Mouse (Mus musculus) natural killer cell, adult 2 months (primary cell): ENCODE measurements around the gene Dchs2.

ENCODE experiments used
- DNase-seq, 2 experiments: peaks; one replicate each; pipeline ENCODE4 v3.0.0; 2022; ENCODE audit warnings: low spot score in 2 of 2

Gene Dchs2

GRCm38 (mm10) chr3:83251899-83252298 is 124.2 kb downstream of the Dchs2 start:
- DNase-seq, result no peak

GRCm38 (mm10) chr3:83259421-83259820 is 131.7 kb downstream of the Dchs2 start:
- DNase-seq, result no peak

DNA sequence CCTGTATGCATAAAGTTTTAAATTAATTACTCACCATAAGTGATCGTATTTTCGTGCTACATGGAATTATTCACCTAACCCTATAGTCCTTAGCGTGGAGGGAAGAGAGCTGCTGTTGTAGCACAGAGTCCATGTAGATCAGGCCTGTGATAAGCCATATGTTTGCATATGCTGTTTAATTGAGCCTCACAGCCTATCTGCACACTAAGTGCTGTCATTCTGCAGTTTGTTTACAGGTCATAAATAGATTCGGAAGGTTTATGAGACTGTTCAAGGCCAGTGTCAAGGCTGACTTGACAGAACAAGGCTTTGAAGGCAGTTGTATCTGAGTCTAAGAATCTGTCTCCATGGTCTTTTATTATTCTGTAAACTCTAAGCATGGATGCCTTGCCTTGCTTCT is 138.3 kb downstream of the Dchs2 start:
- no peak for DNase-seq

GRCm38 (mm10) chr3:83270228-83270627 is 142.5 kb downstream of the Dchs2 start:
- no peak for DNase-seq

DNA sequence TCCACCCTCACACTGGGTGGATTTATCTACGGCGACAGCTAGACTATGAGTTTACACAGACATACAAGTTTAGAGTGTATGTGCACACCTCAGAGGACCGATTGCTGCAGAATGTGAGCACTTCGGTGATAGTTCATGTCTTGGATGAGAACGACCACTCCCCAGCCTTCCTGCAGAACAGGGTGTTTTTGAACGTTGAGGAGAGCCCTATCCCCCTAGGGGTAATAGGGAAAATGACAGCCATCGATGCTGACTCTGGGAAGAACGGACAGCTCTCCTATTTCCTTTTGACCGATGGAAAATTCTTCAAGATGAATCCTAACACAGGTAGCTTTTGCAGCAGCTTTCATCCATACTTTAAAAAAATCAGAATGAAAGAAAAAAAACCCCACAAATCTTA is 143.2 kb downstream of the Dchs2 start:
- DNase-seq, result no peak

DNA sequence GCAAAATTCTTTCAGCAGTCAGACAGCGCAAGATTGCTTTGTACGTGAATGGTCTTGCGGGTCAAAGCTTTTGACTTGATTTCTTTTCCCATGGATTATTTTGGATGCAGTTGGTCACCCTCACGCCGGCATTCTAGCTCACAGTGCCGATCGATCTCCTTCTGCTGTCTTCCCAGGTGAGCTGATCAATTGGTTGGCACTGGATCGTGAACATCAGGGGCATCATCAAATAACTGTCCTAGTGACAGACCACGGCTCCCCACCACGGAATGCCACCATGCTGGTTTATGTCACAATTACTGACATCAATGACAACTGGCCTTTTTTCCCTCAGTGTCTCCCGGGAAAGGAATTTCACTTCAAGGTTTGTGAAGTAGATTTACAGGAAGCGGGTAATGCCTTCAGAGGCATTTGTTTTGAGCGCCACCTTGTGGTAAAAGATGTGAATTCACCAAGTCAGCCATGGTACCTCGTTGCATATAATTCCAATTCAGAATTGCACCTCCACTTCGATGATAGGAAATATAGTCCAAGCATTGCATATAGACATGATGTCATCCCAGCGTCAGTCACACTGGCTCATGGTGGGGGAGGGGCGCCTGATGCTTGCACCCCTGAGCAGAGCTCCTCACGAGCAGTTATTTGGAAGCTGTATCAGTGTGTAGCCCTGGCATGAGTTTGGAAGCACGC is 146.0 kb downstream of the Dchs2 start:
- DNase-seq, result no peak

- DNase-seq, result no peak
Observed at GRCm38 (mm10) chr3:83275703-83276102, 148.0 kb downstream of the Dchs2 start.

- no peak for DNase-seq
Observed at GRCm38 (mm10) chr3:83283882-83284281, 156.1 kb downstream of the Dchs2 start.

DNA sequence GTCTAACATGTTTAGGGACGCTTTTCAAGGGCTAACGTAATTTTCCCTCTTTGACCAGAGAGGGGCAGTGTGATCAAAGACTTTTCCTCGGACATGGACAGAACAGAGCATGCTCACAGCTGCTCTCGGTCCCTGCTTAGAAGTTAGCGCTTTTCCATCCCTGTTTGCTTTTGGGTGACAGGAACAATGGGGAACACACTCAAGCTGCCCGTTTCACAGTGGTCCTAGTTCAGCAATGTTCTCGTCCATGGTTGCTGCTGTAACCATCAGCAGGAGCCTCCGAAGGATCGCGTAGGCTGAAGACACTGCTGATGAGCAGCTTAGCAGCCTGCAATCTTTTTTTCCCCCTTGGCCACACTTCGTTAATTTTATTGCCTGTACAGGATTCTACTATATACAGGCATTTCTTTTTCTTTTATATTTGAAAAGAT is 159.2 kb downstream of the Dchs2 start:
- no peak for DNase-seq

GRCm38 (mm10) chr3:83288118-83288840 is 160.5 kb downstream of the Dchs2 start:
- no peak for DNase-seq

GRCm38 (mm10) chr3:83290482-83290881 is 162.7 kb downstream of the Dchs2 start:
- DNase-seq, result no peak

GRCm38 (mm10) chr3:83290953-83291352 is 163.2 kb downstream of the Dchs2 start:
- no peak for DNase-seq

- DNase-seq, result no peak
Observed at GRCm38 (mm10) chr3:83299783-83300382, 172.1 kb downstream of the Dchs2 start.

DNA sequence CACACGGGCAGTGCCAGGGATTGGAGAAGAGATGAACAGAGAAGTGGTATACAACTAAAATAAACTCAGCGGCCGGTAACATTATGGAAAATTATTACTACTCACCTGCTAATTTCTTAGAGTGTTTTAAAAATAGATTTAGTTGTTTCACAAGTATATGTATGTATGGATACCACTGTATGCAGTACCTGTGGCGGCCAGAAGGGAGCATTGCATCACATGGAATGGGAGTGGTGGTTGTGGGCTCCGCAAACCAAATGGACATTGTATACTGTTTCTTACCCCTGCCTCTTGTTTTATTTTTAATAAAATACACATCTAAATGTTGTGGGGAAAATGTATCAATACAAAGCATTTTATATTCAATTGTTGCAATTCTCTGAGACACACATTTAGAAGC is 176.1 kb downstream of the Dchs2 start:
- DNase-seq, result no peak

GRCm38 (mm10) chr3:83345928-83346327 is 218.2 kb downstream of the Dchs2 start:
- DNase-seq, result no peak

- no peak for DNase-seq
Observed at GRCm38 (mm10) chr3:83368500-83369068, 240.8 kb downstream of the Dchs2 start.

DNA sequence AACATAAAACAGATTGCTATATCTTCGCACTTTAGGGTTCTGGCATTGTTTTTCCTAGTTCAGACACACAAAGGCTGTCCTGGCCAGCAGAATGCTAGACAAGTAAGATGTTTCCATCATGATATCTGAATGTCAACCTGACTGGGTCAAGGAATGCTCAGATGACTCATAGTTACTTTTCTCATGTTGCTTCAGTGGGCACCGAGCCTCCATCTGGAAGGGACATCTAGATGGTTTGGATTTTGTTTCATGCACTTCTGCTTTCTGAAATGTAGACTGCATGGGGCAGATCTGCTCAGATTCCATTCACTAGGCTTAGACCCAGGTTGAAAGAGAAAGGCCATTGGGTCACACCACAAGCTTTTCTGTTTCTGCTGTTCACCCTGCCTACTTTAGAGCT is 242.1 kb downstream of the Dchs2 start:
- no peak for DNase-seq

DNA sequence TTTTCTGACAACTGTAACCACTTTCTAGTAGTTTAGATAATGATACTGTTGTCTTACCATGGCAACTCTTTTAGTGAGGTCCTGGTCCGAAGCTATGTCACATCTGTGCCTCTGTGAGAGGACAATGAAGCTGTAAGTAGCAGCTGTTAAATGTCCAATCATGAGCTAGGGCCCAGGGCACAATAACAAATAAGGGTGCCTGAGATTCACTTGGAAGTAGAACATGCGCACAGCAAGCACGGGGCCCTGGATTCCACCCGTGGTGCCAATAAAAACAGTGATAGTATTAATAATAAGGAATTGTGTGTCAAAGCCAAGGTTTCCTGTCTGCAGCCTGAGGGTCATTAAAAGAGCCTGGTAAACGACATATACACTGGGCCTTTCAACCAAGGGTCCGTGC is 246.6 kb downstream of the Dchs2 start:
- DNase-seq, result no peak

DNA sequence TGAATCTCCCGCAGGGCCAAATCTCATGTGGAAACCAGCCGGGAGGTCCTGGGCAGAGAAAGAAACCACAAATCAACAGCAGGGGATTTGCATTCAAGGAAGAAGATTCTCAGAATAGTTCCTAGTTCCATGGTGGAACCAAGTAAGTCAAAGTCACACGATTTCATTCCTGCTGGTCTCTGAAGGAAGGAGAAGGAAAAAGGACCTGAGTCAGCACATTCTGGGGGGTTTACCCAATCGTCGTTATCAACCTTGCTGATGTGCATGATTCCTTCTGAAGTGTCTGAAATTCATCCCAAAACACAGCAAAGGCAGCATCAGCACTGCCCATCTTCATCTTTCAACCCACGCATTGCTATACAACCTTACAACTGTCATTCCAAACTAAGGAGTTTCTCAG is 249.1 kb downstream of the Dchs2 start:
- DNase-seq, result no peak
